Mouse (Mus musculus) brain, adult 2 months (tissue): ENCODE results near the gene Fam98b.

ENCODE experiments used
- DNase-seq: peaks from one replicate; pipeline ENCODE4 v3.0.0; 2011; ENCODE audit warnings: low read depth, low spot score

Gene Fam98b

GRCm38 (mm10) chr2:117249255-117250000 is at the start of gene Fam98b:
Gene Fam98b, plus strand, starts transcription at chr2:117249739.
- peak; percentile 96 for DNase-seq

- no peak for DNase-seq
Observed at GRCm38 (mm10) chr2:117200869-117201338, 48.6 kb upstream of the Fam98b start.

- peak; percentile 53 for DNase-seq
Observed at GRCm38 (mm10) chr2:117203350-117203749, 46.2 kb upstream of the Fam98b start.

DNA sequence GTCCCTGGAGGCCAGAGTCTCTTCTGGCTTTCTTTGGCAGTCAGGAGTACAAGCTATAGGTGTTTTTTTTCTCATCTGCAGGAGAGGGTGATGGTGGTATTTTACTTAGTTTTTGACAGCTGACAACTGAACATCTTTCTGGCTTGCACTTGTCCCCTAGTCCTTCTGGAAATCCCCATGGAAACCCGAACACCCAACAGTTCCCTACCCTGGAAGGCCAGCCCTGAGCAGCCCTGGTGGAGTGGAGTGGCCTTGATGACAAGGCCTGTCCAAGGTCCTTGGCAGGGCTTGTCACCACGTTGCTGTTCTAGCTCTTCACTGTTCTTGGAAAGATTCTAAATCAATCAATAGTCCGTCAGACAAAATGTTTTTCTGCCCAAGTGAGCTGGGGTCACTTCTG is 45.0 kb upstream of the Fam98b start:
- DNase-seq = no peak

- DNase-seq = no peak
Observed at GRCm38 (mm10) chr2:117205066-117205465, 44.5 kb upstream of the Fam98b start.

GRCm38 (mm10) chr2:117210416-117211085 is 39.0 kb upstream of the Fam98b start:
- peak; percentile 56 for DNase-seq

DNA sequence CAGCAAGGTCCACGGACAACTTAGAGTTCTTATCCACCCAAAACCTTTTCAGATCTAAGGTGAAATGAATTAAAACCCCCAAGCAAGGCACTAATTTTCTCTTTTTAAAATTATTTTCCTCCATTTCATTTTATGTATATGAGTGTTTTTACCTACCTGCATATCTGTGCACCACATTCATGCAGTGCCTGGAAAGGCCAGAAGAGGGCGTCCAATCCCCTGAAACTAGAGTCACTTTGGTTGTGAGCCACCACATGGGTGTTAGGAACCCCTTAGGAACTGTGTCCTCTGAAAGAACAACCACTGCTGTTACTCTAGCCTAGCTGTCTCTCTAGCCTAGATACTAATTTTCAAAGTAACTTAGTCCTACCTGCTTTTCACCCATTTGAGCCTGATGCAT is 33.4 kb upstream of the Fam98b start:
- DNase-seq = no peak

- DNase-seq = peak; percentile 58
Observed at GRCm38 (mm10) chr2:117217695-117218216, 31.8 kb upstream of the Fam98b start.

GRCm38 (mm10) chr2:117219536-117219935 is 30.0 kb upstream of the Fam98b start:
- DNase-seq = no peak

DNA sequence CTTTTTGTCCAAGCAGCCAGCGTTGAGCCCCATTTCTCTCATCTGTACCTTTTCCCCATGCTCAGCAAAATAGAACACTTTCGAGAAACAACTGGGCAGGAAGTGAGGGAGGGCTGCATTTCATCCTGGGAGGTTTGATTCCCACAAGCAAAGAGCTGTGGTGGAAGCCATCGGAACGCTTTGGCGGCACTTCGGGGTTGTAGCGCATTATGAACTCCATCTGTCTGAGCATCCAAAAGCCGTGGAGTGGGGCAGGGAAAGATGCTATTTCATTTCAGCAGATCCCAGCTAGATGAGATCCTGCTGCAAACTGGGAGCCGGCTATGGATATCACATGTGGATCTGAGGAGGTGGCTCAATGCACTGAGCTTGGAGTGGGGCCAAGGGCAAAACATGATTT is 26.9 kb upstream of the Fam98b start:
- no peak for DNase-seq

GRCm38 (mm10) chr2:117228601-117229125 is 20.9 kb upstream of the Fam98b start:
- peak; percentile 81 for DNase-seq

GRCm38 (mm10) chr2:117230261-117230660 is 19.3 kb upstream of the Fam98b start:
- DNase-seq = no peak

GRCm38 (mm10) chr2:117231257-117231656 is 18.3 kb upstream of the Fam98b start:
- peak; percentile 91 for DNase-seq

DNA sequence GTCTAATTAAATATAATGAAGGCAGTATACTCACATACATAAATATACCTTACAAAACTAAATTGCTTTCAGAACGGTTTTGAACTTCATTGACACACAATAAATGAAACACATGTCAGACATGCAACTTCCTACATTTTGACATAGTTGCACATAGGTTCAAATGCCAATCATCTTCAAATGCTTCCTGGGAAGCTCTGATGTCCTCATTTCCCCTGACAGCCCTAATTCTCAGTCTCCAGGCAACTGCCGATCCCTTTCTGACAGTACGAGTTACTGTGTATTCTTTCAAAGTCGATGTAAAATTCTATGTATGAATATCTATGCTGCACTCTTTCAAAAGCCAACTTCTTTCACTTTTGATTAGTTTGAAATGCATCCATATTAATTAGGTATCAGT is 7.6 kb upstream of the Fam98b start:
- DNase-seq = peak; percentile 15

GRCm38 (mm10) chr2:117250001-117250510 is 517 bp downstream of the Fam98b start:
- DNase-seq = no peak

DNA sequence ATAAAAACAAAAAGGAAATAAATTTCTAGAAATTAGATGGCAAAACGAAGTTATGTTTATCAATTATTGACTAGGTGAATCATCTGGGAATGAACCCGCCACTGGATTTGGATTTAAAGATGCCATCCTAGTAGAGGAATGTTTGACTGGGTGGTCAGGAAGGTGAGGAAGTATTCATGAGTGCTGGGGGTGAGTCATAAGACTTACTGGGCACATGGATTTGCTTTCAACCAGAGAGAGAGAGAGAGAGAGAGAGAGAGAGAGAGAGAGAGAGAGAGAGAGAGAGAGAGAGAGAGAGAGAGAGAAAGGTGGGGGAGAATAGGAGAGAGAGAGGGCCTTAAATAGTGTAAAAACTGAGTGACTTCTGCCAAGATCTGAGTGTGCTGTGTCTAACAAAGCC is 5.9 kb downstream of the Fam98b start:
- no peak for DNase-seq

- no peak for DNase-seq
Observed at GRCm38 (mm10) chr2:117257617-117258016, 8.1 kb downstream of the Fam98b start.

DNA sequence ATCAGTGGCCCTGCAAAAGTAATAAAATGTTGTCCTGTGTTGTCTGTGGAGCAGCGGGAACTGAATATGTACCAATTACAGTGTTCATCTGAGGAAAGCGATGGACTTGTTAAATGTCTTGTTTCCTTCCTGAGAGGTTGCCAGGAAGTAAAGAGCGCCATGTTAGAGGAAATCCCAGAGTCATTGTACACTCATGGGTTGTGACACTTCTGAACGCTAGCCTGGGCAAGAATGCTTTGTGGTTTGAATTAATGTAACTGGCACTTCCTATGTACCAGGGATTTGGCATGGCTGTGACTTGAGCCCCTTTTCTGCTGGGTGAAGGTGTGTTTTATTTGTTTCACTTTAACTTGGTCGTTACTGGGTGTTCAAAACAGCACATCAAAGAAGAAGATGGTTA is 12.6 kb downstream of the Fam98b start:
- no peak for DNase-seq

- peak; percentile 62 for DNase-seq
Observed at GRCm38 (mm10) chr2:117263786-117264408, 14.4 kb downstream of the Fam98b start.

- peak; percentile 35 for DNase-seq
Observed at GRCm38 (mm10) chr2:117288291-117288690, 38.8 kb downstream of the Fam98b start.

DNA sequence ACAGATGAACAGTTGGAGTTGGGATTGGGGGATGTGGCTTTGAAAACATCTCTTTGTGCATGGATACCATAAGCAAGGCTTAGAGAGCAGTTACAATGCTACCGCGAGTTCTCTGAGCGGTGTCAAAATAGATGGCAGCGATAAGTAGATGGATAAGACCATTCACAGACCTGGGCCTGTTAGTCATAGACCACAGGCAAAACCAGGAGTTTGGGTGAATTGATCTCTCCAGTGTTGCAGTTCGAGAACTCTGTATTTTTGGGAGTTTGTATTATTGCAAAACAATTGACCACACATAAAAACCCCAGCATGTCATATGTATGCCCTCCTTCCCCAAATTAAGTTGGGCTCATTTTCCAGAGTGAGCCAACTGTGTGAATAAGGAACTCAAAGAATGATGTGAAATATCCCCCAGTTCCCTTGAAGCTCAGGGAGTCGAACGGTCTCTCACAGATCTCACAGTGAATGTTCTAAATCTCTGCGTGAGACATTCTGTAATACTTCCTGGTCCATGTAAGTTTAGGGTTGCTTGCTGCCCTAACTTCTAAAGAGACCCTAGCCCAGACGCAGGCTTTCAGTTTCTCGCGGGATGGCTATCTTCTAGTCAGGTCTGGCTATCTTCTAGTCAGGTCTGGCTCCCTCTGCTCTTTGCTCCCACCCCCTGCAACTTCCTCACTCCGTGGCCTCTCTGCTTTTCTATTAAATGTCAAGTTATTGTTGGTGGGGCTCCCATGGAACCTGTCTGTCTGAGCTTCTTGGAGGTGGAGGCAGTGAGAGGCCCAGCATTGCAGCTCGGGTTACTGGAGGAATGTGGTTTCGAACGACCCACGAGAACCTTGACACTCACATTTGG is 50.3 kb downstream of the Fam98b start:
- DNase-seq = peak; percentile 34
